Mouse (Mus musculus): ENCODE measurements around the gene Smlr1.

The Smlr1 gene

DNA sequence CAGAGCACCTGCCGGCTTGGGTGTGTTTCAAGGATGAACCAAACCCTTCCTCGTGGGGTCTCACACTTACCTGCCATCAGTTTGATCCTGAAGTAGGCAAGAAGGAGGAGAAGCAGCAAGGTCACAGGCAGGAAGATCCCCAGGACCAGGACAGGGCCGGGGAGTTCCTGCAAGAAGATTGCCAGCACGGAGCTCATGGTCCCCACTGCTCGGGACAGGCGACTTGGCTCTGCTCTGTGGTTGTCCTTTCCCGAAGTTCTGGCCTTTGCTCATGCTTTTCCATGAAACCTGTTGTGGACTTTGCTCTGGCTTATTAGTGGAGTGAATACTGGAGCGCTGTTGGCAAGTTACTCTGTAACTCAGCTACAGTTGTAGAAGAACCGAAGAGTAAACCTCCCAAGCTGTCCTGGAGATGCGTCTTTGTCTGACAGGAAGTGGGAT is at the start of gene Smlr1:
Smlr1 (minus strand) TSS at position 377 of the 441 bp plus-strand sequence.
- DNase-seq (ENCODE audit: low spot score in 2 of 2), result no peak

- no peak for DNase-seq (ENCODE audit: low spot score in 2 of 2)
Observed at GRCm38 (mm10) chr10:25584899-25585298, 48.8 kb upstream of the Smlr1 start.

GRCm38 (mm10) chr10:25580066-25580465 is 44.0 kb upstream of the Smlr1 start:
- no peak for DNase-seq (ENCODE audit: low spot score in 2 of 2)

DNA sequence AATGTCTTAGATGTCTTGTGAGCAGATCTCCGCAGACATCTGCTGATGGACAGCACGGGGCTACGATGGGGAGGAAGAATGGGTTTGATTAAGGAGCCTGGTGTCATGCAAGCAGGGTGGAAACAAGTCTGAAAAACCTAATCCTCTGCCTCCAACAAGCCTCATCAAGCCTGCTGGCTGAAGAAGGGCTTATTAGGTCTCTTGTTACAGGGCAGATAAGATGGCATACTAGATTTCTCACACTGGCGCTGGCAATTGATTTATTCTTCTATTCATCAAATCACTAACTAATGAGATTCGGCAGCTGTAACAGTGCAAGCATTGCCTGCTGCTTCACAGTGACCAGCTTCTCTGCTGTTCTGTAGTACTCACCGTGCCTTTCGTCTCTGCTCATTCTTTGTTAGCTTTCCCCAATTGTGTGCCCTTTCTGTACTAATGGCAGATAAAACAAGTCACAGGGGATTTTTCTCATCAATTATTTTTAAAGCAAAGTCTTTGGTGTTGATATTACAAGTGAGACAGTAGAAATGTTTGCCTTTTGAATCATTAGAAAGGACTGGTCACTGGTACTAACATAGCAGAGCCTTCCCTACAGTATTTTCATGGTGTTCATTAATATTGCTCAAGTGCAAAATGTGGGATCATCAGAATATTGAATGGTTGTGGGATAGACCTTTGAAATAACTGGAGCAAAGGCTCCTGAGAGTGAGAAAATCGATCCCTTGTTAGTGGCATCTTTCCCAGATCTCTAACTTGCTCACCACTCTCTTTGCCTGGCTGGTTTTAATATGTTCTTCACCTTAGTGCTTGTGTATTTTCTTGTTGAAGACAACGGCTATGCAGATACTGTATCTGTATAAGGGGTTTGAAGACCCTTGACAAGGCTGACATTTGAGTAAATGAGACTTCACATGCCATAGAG is 35.5 kb upstream of the Smlr1 start:
- DNase-seq (ENCODE audit: low spot score in 2 of 2), result no peak

- DNase-seq (ENCODE audit: low spot score in 2 of 2), result no peak
Observed at GRCm38 (mm10) chr10:25552936-25553335, 16.9 kb upstream of the Smlr1 start.

DNA sequence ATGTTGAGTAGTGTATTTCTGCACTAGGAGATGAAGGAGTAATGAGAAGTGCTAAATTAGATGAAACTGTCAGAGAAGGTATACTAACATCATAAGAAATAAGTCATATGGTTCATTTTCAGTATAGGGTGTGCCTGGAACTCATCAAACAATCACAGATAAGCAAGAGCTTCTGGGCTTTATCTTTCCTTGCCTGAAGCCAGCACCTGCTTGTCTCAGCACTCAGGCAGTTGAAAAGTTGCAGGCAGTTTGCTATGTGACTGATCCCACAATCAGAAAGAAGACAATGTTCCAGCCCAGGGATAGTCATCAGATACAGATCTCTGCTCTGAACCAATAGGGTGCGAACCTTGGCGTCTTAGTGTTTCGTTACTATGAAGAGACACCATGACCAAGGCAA is 5.0 kb upstream of the Smlr1 start:
- no peak for DNase-seq (ENCODE audit: low spot score in 2 of 2)

- DNase-seq (ENCODE audit: low spot score in 2 of 2), result no peak
Observed at GRCm38 (mm10) chr10:25539771-25540168, 3.7 kb upstream of the Smlr1 start.

DNA sequence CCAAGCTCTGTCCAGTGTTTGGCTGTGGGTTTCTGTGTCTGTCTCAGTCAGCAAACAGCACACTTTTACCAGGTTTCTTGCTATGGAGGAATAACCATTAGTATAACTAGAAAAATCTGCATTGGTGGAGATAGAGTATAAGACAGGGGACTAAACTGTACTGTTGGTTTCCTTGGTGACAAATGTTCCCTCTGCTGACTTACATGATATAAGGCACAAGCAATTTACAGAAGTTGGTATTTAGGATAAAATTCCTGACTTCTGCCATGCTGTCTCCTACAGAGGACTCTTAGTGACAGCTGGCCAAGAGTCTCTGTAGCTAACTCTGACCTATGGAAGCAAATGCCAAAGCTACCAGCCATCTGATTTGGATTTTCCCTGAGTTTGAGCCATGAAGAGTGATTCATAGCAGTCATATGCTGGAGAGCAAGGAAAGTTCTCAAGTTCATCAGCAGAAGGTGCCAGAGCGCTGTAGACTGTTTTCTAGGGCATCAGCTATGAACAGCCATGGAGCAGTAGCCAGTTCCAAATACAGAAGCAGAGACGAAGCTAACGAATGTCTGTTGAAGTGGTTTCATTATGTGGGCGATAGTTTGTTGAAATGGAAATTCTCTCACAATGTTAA is 3.2 kb upstream of the Smlr1 start:
- DNase-seq (ENCODE audit: low spot score in 2 of 2), result peak; percentile 27 to 32

- DNase-seq (ENCODE audit: low spot score in 2 of 2), result no peak
Observed at GRCm38 (mm10) chr10:25538738-25539137, 2.7 kb upstream of the Smlr1 start.

DNA sequence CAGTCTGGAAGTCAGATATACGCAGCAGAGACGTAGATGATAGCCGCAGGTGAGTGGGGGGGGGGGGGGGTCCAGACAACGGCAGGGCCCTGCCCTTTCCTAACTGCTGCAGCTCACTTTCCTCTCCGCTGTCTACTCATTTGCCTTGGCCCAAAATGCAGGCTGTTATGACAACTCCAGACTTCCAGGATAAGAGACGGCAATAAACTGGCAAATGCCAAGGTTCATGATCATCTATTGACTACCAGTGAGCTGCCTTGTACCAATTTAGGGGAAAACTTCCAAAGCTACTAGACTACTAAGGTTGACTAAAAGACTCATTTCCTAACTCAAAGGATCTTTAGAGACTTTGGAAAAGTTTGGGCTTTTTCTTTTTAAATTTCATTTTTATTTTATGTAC is 554 bp upstream of the Smlr1 start:
- no peak for DNase-seq (ENCODE audit: low spot score in 2 of 2)

DNA sequence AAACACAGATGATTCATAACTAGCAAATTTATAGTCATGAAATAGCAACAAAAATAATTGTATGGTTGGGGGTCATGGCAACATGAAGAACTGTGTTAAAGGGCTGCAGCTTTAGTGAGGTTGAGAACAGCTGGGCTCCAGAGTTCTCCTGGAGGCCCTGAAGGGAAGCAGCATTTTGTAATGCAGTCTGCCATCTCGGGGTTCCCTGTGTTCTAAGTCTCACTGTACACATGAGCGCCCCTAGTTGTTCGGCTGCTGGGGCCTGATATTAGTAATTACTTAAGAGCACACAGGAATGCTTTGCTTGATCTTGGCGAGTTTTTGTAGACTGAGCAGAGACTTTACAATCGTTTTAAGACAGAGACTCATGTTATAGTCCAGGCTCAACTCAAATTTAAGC is 1.6 kb downstream of the Smlr1 start:
- no peak for DNase-seq (ENCODE audit: low spot score in 2 of 2)

GRCm38 (mm10) chr10:25533513-25534246 is 2.4 kb downstream of the Smlr1 start:
- DNase-seq (ENCODE audit: low spot score in 2 of 2), result no peak

GRCm38 (mm10) chr10:25533105-25533504 is 3.0 kb downstream of the Smlr1 start:
- no peak for DNase-seq (ENCODE audit: low spot score in 2 of 2)

GRCm38 (mm10) chr10:25531335-25531734 is 4.7 kb downstream of the Smlr1 start:
- DNase-seq (ENCODE audit: low spot score in 2 of 2), result no peak

DNA sequence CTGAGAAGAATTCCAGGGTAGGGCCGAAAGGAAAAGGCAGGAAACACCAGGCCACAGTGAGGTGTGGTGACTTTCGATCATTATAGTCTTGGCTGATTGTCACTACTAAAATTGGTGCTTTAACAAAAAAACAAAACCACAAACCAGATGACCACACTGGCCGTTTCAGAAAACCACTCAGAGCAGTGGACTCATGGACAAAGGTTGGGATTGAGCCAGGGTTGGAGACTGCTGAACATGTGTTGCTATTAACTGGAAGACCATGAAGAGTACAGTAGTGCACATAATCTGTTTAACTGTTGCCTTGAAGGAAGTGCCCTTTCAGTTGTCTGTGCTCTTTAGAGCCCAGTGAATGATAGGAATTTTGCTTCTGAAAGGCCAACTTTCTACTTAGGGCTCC is 8.9 kb downstream of the Smlr1 start:
- no peak for DNase-seq (ENCODE audit: low spot score in 2 of 2)

GRCm38 (mm10) chr10:25526622-25527021 is 9.4 kb downstream of the Smlr1 start:
- no peak for DNase-seq (ENCODE audit: low spot score in 2 of 2)

DNA sequence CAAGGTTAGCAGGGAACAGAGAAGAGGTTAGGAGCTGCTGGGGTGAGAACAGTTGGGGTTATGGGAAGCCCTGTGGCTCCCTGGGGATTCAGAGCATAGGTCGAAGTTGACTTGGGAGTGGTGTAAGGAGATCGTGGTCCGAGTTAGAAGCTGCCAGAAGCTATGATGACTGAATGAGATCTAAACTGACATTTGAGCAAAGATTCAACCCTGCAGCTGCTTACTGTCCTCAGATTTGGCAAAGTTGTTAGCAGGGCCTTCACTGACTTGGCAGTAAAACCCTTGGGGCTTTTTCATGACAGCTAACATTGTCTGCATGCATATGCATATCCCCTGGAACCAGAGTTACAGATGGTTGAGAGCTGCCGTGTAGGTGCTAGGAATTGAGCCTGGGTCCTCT is 9.9 kb downstream of the Smlr1 start:
- DNase-seq (ENCODE audit: low spot score in 2 of 2), result no peak

- no peak for DNase-seq (ENCODE audit: low spot score in 2 of 2)
Observed at GRCm38 (mm10) chr10:25523727-25524126, 12.3 kb downstream of the Smlr1 start.

DNA sequence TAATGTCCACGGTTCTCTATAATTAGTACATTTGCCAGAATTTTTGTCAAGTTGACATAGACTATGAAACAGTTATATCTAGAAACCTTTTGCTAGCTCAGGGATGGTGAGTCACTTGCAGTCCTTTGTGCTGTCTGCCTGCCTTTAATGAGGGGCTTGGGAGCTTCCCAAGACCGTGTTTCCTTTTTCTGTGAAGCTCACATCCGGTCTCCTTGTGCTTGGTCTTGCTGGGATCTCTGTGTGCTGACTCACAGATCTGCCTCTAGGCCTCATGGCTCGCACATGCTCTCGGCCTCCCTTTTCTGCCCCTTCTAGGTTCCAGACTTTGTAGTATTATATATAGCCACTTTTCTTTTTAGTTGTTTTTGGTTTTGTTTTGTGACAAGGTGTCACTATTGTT is 15.6 kb downstream of the Smlr1 start:
- no peak for DNase-seq (ENCODE audit: low spot score in 2 of 2)

DNA sequence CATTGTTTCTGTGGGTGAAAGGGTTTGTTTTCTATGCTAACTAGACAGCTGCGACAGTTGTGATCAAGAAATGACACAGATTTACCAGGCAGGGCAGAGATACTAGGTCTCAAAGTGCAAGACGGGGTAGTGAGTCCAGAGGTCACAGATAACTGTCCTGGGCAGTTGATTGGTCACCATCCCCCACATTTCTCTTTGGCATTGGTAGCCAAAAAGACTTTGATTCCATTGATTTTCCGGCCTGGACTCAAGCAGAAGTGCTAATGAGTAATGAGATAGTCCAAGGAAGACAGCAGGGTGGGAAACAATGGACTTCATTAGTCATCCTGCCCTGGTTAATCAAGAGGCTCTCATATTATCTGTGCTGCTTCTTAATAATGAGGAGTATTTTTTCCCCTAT is 16.1 kb downstream of the Smlr1 start:
- no peak for DNase-seq (ENCODE audit: low spot score in 2 of 2)

GRCm38 (mm10) chr10:25513821-25514220 is 22.2 kb downstream of the Smlr1 start:
- DNase-seq (ENCODE audit: low spot score in 2 of 2), result no peak

- no peak for DNase-seq (ENCODE audit: low spot score in 2 of 2)
Observed at GRCm38 (mm10) chr10:25503250-25503649, 32.8 kb downstream of the Smlr1 start.
